Mouse (Mus musculus) thymus, postnatal 14 days (tissue): ENCODE data around the gene Cep164.
"Not testable (repeated sequence)": the region's sequence is repeated elsewhere in the genome, so short reads cannot be mapped to it uniquely, and the experiment has no call there.

Source experiments
- DNase-seq: peaks from one replicate; pipeline ENCODE4 v3.0.0; 2021

Cep164 gene

DNA sequence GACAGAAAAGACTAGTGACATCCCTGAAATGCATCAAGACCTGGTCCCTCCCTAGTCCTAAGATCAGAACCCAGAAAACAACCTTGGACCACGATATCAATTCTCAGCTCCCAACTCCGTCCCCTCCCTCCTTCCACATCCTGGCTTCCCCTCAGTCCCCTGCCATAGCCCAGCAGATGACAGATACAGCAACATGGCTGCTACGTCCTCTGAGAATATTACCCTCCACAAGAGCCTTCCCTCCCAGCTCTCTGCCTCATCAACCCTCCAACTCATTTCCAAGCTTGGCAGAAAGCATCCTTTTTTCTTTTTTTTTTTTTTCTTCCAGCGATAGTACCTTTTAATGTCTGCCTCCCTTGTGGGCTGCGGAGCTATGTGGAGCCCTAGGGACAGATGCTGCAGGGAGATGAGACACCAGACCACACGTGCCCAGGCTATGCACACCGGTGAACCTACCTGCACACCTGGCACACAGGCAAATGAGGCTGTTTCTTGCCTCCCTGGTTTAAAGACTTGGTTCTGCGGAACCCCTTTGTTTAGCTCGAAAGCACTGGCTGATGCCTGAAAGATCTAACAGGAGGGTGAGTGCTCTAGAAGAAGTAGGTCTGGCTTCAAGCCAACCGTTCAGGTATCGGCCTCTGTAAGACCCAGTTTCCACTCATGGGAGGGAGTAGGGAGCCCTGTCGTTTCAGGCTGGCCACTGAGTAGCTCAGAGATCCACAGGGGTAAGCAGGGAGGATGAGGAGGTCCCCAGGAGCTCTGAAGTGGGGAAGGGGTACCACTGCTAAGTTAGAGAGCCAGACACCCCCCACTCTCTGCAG, 45.0 kb downstream of the Cep164 start:
- DNase-seq, result no peak

DNA sequence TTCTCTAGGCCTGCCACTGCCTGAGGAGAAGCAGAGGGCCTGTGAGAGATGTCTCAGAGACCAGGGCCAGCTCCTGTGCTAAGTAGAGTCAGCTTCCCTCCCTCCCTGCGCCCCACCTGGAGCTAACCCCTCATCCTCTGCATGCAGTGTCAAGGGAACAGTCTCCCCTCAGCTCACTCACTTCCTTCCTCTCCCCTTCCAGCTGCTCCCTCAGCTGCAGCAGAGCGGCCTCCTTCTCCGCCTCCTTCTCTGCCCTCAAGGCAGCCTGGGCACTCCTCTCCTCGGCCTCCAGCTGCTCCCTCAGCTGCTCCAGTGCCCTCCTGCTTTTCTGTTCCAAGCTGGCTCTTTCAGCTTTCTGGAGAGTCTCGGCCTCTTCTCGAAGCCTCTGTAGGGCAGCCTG, 49.3 kb downstream of the Cep164 start:
- DNase-seq, result no peak

DNA sequence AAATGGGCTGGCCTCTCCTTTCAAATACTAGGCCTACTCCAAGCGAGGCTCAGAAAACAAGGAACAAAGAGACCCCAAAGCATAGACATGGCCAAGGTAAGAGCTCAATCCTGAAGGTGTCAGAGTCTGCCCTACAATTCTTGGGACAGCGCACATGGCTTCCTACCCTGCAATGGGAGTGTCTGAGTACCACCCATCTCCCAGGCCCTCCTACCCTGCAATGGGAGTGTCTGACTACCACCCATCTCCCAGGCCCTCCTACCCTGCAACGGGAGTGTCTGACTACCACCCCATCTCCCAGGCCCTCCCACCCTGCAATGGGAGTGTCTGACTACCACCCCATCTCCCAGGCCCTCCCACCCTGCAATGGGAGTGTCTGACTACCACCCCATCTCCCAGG, 52.3 kb downstream of the Cep164 start:
- not testable (repeated sequence) for DNase-seq

DNA sequence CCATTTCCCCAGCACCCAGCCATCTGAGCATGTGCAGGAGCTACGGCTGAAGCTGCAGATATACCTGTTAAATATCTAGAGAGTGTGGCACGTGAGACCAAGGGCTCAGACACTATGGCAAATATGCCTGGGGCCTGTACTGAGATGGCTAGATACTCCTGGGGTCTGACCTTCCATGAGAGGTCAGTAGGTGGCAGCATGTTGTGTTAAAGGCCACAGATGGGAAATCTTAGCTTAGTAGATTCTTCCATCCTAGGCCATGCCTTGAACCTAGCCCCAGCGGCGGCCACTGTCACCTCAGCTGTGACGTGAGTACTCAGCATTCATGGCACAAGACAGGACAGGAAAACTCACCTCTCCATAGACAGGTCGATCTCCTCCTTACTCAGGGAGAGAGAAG, 54.4 kb downstream of the Cep164 start:
- no peak for DNase-seq

DNA sequence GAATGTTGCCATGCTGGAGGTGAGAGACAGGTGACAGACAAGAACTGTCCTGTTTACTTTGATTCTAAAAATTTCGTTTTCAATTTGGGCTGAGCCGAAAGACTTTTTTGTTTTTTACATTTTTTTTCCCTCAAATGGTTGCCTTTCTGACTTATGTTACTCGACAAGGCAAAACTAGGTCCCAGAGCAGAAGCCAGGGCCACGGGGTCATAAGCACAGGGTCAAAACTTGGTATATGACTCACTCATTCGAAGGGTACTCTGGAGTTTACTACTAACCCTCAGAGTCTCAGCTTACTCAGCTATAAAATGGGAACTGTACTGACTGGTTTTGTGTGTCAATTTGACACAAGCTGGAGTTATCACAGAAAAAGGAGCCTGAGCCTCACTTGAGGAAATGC, 58.9 kb downstream of the Cep164 start:
- DNase-seq, result no peak

DNA sequence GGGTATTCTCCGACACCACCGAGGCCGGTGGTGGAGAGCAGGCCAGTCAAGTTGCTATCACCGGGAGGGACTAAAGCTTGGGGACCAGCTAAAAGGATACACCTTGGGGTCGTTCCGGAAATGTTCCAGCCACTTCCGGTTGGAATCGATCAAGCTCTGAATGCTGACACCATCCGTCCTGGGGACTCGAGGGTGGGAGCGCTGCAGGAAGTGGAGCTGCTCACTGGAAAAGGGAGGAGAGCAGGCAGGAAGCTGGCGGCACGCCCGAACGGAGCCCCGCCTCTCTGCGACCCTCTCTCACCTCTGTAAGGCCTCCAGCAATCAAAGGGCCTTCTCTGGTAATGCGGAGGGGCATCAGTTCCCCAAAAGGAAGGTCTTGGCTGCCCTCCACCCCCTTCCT, 60.1 kb downstream of the Cep164 start:
- no peak for DNase-seq

DNA sequence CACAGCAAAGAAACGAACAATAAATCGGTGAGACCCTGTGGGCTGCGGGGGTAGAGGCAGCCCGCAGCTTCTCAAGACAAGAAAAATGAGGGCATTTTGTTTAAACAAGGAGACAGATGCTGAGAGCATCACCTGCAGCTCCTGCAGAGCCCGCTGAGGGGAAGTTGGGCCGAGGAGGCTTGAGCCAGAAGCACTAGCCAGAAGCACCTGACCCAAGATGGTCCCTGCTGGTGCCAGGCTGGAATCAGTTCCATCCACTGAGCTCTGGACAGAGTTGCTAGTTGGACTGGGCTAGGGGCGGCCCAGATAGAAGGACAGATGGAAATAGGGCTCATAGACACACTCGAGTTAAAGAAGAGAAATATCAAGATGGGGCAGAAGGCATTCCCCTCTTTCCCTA, 61.3 kb downstream of the Cep164 start:
- DNase-seq, result no peak

DNA sequence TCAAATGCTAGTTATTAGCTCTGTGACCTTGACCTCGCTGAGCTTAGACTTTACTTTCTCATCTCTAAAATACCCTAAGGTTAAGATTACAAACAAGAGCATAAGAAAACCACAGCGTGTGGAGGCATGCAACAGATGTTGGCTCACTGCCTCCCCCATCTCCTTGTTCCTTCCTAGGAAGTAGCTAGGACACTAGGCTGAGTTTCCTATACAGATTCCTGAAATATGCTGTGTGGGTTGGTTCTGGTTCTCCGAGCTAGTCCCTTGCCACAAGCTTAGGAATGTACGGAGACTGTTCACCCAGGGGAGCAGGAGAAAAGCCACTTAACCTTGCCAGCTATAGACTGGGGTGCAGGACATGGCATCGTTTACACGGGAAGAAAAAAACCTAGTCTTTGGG, 62.3 kb downstream of the Cep164 start:
- DNase-seq, result no peak

DNA sequence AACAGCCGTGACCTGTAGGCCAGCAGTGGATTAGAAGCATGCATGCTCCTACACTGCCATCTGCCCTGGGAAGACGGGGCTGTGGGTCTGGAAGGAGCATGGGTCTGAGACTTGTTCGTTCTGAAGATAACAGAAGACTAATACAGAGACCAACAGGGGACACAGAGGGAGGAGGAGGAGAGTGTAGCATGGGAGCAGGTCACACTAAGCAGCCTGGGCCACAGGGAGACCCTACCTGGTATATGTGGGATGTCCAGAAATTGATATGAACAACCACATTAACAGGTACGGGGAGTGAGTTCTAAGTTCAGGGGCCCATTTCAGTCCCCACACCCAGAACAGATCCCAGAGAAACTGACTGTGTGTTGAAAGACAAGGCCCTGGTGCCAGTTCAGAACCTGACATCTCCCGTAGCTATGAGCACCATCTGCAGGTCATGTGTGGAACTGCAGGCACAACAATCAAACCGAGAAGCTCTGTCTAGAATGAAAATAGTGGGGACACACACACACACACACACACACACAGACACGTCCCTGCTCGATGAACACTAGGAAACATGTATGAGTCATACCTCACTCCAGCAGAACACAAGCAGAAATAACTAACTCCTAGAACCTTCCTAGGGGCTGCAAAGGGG, 73.9 kb downstream of the Cep164 start:
- DNase-seq, result peak; percentile 53

DNA sequence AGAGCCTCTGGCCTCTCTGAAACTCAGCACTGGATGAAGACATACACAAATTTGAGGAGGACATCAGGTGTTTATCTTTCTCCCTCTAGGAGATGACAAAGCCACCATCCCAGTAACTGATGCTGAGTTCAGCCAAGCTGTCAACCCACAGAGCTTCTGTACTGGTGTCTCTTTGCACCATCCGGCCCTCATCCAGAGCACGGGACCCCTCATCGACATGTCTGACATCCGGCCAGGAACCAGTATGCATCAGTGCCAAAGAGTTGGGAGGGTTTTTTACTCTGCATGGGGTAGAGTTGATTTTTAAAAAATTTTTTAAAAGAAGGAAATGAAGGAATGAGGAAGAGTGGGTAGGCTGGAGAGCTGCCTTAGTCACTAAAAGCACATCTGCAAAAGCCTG, 78.6 kb downstream of the Cep164 start:
- no peak for DNase-seq

DNA sequence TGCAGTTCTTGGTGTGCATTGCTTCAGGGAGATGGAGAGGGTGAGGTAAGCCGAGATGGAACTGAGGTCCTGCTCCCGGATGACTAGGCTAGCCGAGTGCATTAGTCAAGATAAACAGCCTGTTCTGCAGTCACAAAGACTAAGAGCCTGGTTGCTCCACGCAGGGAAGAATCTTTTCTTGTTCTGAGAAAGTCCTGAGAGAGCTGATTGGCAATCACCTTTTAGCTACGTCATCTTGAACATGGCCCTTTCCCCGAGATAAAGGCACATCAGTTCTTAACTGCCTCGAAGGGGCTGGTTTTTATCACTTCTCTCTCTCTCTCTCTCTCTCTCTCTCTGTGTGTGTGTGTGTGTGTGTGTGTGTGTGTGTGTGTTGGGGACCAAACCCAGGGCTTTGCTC, 83.0 kb downstream of the Cep164 start:
- DNase-seq, result no peak

DNA sequence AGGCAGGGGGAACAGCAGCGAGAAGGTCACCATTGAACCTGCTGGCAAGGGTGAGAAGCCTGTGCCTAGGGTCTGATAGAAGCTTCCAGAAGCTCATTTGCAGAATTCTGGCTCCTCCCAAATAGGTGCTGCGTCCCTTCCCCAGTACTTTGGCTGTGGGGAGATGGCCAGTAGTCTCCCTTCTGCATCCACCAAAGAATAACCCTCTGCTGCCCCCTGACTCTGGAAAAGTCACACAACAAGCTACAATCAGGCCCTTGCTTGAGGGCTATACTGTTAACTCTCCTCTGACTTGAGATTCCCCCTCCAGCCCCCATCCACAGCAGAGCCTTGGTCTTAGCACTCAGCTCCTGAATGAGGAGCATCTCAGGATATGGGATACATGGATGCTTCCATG, 87.9 kb downstream of the Cep164 start:
- DNase-seq, result no peak

DNA sequence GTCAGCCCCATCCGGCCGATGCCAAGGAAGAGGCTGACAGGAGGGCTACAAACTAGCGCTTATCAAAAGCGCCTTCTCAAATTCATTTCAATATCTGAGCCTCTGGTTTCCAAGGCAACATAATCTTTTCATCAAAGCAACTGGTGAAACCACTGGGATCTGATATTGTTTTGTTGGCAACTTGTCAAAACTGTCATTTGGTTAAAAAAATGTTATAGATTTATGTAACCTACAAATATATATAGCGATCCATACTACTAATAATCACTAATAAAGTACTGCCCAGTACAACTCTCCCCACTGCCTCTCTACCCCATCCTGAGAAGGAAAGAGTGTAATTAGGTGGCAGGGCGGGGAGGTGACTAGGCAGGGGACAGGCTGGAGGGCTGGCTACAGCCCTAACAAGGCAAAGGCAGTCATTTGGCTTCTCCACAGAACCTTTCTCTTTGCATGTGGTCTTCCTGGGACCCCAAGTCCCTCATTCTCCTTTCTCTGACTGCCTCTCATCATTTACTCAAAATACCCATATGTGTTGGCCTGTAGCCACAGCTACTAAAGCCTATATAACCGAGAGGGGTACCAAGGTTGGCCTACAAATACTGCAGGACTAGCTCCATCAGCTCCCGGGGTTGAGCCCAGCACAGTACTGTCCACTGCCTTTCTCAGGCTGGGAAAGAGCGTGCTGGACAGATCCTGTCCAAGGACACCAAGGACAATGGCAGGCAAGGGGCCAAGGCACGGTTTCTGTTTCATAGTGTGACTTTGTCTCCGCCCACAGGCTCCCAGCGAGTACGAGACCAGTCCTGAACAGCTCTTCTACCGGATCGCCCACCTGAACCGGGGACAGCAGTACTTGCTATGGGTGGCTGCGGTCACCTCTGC, 88.5 kb downstream of the Cep164 start:
- no peak for DNase-seq

DNA sequence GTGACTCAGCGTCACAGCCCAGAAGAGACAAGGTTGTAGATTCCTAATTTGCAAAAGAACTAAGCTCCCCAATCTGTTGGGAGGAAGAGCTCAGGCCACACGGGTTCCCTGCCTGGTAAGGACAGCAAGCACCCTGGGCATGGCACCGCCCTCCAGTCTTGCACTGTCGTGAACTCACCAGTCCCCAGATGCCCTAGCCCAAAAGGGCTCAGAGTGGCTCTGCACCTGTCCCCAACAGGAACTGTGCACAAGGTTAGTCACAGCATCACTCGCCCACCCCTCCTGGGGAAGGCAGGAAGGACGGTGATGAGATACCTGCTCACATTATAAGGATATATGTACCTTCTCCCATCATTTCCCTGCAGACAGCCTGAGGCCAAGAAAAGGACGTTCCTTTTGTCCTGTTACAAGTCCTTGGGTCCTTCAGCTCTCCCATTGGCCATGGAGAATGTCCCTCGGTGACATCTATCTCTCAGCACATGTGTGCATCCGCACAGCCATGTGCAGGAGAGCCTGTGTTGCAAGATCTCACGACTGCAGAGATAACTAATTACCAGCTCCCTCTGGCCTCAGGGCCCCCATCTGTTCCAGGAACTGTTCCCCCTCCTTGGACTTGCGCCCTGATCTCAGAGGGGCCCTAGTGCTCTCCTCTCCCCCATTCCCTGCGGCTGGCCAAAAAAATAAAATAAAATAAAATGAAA, 89.3 kb downstream of the Cep164 start:
- DNase-seq, result no peak

DNA sequence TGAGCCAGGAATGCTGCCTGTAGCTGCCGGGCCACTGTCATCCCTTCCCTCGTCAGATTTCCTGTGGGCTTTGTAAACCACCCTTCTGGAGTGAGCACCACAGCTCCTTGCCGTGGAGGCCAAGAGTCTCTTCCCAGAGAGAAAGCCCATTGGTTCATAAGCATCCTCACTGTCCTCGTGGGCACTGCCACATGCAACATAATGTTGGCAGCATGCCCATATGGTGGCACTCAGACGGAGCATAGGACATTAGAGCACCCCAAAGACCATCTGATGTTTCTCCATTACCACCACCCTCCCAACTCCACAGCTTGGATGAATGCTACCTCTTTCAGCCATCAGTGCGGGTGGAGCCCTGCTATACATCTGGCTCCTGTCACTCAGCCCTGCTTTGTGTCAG, 95.2 kb downstream of the Cep164 start:
- DNase-seq, result no peak

DNA sequence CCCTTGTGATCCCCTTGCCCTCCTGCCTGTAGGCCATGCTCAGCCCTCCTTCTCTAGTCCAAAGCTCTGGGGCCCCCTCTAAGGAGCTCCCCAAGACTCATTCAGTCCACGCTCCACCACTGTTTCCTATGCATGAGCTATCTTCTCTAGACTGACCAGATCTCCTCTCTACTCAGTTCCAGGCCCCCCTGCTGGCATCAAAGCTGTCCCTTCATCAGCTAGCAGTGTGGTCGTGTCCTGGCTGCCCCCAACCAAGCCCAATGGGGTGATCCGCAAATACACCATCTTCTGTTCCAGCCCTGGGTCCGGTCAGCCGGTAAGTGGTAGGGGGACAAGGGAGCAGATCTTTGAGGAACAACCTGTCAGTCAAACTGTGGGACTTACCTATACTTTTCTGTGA, 96.6 kb downstream of the Cep164 start:
- DNase-seq, result no peak

DNA sequence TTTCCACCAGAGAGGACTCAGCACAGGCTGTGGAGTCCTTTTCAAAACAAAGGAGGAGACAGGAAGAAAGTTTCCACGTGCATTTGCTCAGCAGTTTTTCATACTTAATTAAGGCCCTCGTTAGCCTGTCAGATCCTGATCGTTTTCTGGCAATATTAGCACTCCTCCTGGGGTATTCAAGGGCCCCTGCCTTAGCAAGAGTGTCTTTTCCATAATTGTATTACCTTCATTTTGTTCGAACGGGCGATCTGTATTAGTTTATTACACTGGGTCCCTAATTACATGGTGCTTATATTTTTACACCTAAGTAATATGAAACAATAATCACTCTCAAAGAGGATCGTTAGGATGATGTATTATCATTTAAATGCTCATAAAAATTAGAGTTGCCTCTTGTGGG, 108.5 kb downstream of the Cep164 start:
- no peak for DNase-seq
